Comparison of ENCODE assay signal across 8 mouse cellular contexts in the genomic region with DNA sequence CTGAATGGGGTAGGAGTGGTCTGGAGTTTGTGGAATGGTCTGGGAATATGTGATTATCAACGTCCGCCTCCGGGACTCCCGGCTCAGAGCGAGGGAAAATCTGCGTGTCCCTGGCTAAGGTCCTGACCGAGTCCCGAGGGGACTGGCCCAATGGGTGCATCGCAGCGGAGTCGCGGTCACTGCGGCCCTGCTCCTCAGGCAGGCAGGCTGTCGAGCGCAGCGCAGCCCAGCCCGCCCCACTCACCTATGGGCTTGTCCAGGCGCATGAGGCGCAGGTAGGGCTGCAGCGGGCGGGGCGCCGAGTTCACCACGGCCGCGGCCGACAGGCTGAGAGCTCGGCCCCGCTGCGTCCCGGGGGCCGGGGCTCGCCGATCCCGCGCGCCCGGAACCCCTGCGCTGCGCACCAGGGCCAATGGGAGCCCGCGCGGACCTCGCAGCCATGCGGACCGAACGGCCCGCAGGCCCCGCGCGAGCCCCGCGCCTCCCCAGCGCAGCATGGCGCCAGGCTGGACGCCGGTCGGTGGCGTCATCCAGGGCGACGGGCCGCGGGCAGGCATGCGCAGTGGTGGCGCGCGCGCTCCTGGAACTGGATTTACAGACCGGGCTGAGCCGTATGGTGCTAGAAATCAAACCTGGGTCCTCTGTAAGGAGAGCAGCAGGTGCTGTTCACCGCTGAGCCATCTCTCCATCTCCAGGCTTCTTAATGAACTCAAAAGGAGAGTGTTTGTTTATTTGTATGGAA. TPM values are rescaled to one million over a fixed set of nuclear protein-coding genes. Genes with fewer than 3 reads are reported as not detected.
DNase-seq lines count a peak whose midpoint lies in the region; ATAC-seq lines count a peak whose summit lies in the region.

No protein-coding gene starts in this region.

- peak overlapping the region; percentile 93 for H3K9ac ChIP-seq in hindbrain, embryonic 11.5 days (ENCODE audit: low read depth, low read length)

- no peaks in the 10 kb centered on the region for H3K9me3 ChIP-seq in hindbrain, embryonic 11.5 days (ENCODE audit: control insufficient read depth, low read length)

- peak overlapping the region; percentile 51 for H3K4me2 ChIP-seq in hindbrain, embryonic 11.5 days (replicated peaks; ENCODE audit: low read depth, low read length)

- no peaks in the 10 kb centered on the region for H3K27me3 ChIP-seq in hindbrain, embryonic 11.5 days (ENCODE audit: control insufficient read depth, insufficient read depth, low read length)

- ATAC-seq in hindbrain, embryonic 11.5 days (ENCODE audit: low FRiP score): peak; percentile 96

- 0 out of 2 replicates have a peak, but pooled peaks cover 3% of the 10 kb centered on the region for H3K4me1 ChIP-seq in hindbrain, embryonic 11.5 days (replicated peaks; ENCODE audit: control insufficient read depth, insufficient read depth, low read length)

- DNase-seq in NIH3T3 (ENCODE audit: low read depth): peak; percentile 93
- peak; percentile 90 for DNase-seq in cerebellum, adult 9-11 months
- peak; percentile 66 to 90 for DNase-seq in frontal cortex, adult 2 months (ENCODE audit: extremely low spot score in 1 of 2, low spot score in 1 of 2)
- DNase-seq in hindbrain, embryonic 11.5 days (ENCODE audit: low spot score): peak; percentile 92
- DNase-seq in layer of hippocampus, postnatal 14 days (ENCODE audit: low spot score in 2 of 2): peak; percentile 82 to 89
- DNase-seq in lung, postnatal 14 days: peak; percentile 89
- peak; percentile 90 for DNase-seq in ovary, postnatal 36 days (ENCODE audit: low spot score)
- DNase-seq in thymus, postnatal 14 days: peak; percentile 87

- no peaks in the 10 kb centered on the region for H3K36me3 ChIP-seq in hindbrain, embryonic 11.5 days (ENCODE audit: control insufficient read depth, insufficient read depth, low read length)

- no peak overlapping the region; the same call in 1 of the 2 replicates for H3K27ac ChIP-seq in hindbrain, embryonic 11.5 days (ENCODE audit: low read depth, low read length)

- under 1% methylated on average over 56 of the region's 71 CpGs for WGBS in hindbrain, embryonic 11.5 days

- peak overlapping the region; percentile 81 for H3K4me3 ChIP-seq in hindbrain, embryonic 11.5 days (ENCODE audit: low read depth, low read length)

RNA-seq across cellular contexts. Expression of gene Coq2, which starts 1.0 kb away (rescaled TPM):
- 137 and 149 TPM in 2 replicates for polyA plus RNA-seq in frontal cortex, adult 2 months (2012; rRNA removed)
- 48.4 and 55.5 TPM in 2 replicates for polyA plus RNA-seq in hindbrain, embryonic 11.5 days (2014; fragmentation: Nextera tagmentation; extraction: Ambion mirVana)
- total RNA-seq in layer of hippocampus, postnatal 14 days (2021): 10 to 100 TPM; 62.0 to 62.6 TPM

RNA-seq across cellular contexts. Expression of gene Hpse, which starts 45.6 kb away (rescaled TPM):
- 2.5 TPM in 2 replicates for polyA plus RNA-seq in frontal cortex, adult 2 months (2012; rRNA removed)
- 1.6 and 2.4 TPM in 2 replicates for polyA plus RNA-seq in hindbrain, embryonic 11.5 days (2014; fragmentation: Nextera tagmentation; extraction: Ambion mirVana)
- under 1 TPM; 0.72 to 0.90 TPM for total RNA-seq in layer of hippocampus, postnatal 14 days (2021)
